Mouse (Mus musculus) midbrain, postnatal 0 days (tissue): Measurements from ENCODE around the gene Npas2. TPM values are rescaled to one million over a fixed set of nuclear protein-coding genes. Genes with fewer than 3 reads are reported as not detected.

Experiments used
- ATAC-seq: fragments of 200-750 bp; cut with Nextera tagmentation; 2 replicates; pipeline ENCODE4 v1.8.0; 2017; ENCODE audit warnings: moderate number of reproducible peaks, mild to moderate bottlenecking, moderate TSS enrichment, moderate library complexity; ENCODE audit not compliant: low FRiP score
- DNase-seq: peaks from one replicate; pipeline ENCODE4 v3.0.0-alpha.2; 2015; ENCODE audit warnings: low spot score
- H3K27ac ChIP-seq: fragments of 300-500 bp; sonication (generic); 2 replicates; pipeline ENCODE4 v1.5.1; 2014; ENCODE audit warnings: low read depth, mild to moderate bottlenecking, low read length, mixed read lengths
- H3K27me3 ChIP-seq: fragments of 300-500 bp; sonication (generic); 2 replicates; pipeline ENCODE4 v1.6.1; 2014; ENCODE audit warnings: low read length, control low read depth, mixed read lengths; ENCODE audit not compliant: insufficient read depth
- H3K36me3 ChIP-seq: fragments of 300-500 bp; sonication (generic); 2 replicates; pipeline ENCODE4 v1.6.1; 2014; ENCODE audit warnings: low read length, control low read depth, mixed read lengths; ENCODE audit not compliant: insufficient read depth
- H3K4me1 ChIP-seq: fragments of 300-500 bp; sonication (generic); 2 replicates; pipeline ENCODE4 v1.6.1; 2014; ENCODE audit warnings: mild to moderate bottlenecking, control low read depth, antibody characterized with exemption, low read length, mixed read lengths; ENCODE audit not compliant: insufficient read depth
- H3K4me2 ChIP-seq: fragments of 300-500 bp; sonication (generic); 2 replicates; pipeline ENCODE4 v1.6.1; 2014; ENCODE audit warnings: low read depth, mild to moderate bottlenecking, low read length, mixed read lengths; ENCODE audit not compliant: poor library complexity, severe bottlenecking
- H3K4me3 ChIP-seq: fragments of 300-500 bp; sonication (generic); 2 replicates; pipeline ENCODE4 v1.5.1; 2014; ENCODE audit warnings: low read depth, mild to moderate bottlenecking, low read length, moderate library complexity
- H3K9ac ChIP-seq: fragments of 300-500 bp; sonication (generic); replicated peaks from 2 replicates; pipeline ENCODE4 v1.6.1; 2014; ENCODE audit warnings: mild to moderate bottlenecking, low read length, moderate library complexity, mixed read lengths; ENCODE audit not compliant: poor library complexity, severe bottlenecking
- H3K9me3 ChIP-seq: fragments of 300-500 bp; sonication (generic); 2 replicates; pipeline ENCODE4 v1.6.1; 2016; ENCODE audit warnings: low read length, control low read depth
- CTCF ChIP-seq: IDR thresholded peaks from 2 replicates; pipeline ENCODE4 v1.5.1; 2016; ENCODE audit warnings: antibody characterized with exemption, mild to moderate bottlenecking
- WGBS: fragments of 180-500 bp; shearing (Covaris S2); extraction: QIAGEN DNeasy Blood & Tissue Kit; methylation state at CpG from one replicate; pipeline ENCODE4 v1.1.7; 2014; 5-methylcytosine and 5-hydroxymethylcytosine counted together
- polyA plus RNA-seq: library from polyadenylated mRNA; unstranded; fragments of >200 nt; fragmentation: Nextera tagmentation; extraction: Ambion mirVana; gene quantifications from 2 replicates; pipeline ENCODE4 v1.2.1, GENCODE M21; 2015
- total RNA-seq: library from RNA; depleted of rRNA; stranded (reverse); fragments of >200 nt; gene quantifications from 2 replicates; pipeline ENCODE4 v1.2.3, GENCODE M21; 2014

Npas2 gene
- total and polyA plus RNA-seq, 2 experiments from 2014 or later = 1.2 to 1.5 TPM

DNA sequence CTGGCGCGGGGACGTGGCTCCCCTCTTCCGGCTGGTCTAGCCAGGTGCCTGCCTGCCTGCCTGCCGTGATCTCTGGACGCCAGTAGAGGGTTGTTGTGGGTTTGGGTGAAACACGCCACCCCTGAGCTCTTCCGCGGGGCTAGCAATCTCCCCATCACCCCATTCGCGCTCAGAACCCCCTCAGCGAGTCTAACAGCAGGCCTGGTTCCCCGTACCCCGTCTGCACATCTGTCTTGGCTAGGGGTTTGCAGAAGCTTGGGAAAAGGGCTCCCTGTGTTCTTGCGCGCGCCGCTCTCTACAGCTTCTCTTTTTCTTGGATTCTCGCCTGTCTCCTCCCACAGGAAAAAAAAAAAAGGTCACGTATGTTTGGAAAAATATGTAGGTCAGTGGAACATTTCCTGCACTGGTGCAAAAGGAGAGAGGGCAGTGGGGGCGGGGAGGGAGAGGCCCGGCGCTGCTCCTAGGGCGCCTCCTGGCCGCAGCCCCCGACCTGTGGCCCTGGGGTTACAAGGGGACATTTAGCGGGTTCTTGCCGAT is 1.0 kb upstream of the Npas2 start:
- DNase-seq (peak; percentile 39), ATAC-seq (peak; percentile 28)
- Histone ChIP-seq H3K4me3 (peak overlapping the region; percentile 84), H3K4me2 (peak overlapping the region; percentile 100), H3K27me3 (peaks cover 5% of the 10 kb centered on the region), H3K9me3 (no peaks in the 10 kb centered on the region), H3K9ac (peak overlapping the region; percentile 77), H3K27ac (peak overlapping the region; percentile 62), H3K36me3 (no peaks in the 10 kb centered on the region), H3K4me1 (0 out of 2 replicates have a peak, but pooled peaks cover 2% of the 10 kb centered on the region)
- WGBS = 1% methylated on average over 27 of the region's 28 CpGs
- TF ChIP-seq CTCF = peak; percentile 41

DNA sequence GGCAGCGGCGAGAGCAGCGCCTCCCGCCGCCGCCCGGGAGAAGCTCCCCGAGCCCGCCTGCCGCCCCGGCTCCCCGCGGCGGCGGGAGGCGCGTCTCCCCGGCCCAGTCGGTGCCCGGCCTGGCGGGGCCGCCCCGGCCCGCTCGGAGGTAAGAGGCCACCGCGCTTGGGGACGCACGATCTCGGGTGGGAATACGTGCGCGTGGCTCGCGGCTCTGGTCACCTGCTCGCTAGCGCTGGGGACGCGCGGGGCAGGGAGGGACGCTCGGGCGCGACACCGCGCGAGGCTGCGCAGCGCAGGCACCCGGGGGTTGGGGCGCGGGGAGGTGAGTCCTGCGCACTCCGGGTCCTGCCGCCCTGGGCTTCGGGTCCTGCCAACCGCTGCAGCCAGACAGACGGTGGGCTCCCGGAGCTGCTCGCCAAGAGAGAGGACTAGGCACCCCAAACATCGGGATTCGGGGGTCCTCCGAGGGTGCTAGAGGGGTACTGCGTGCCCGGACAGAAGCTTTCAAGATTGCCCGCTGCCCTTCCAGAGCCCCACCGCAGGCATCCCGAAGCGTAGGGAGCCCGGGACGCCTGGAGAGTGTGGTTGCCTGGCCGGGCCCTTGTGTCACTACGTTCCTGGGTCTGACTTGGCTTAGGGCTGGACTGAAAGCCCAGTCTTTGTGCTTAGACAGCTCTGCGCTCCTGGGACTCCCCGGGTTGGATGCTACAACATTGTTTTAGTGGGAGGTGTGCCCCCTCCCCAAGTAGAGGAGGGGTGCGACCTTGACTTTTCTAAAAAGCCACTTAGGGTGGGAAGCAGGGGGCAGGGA is 538 bp downstream of the Npas2 start:
- Histone ChIP-seq H3K4me1 (0 out of 2 replicates have a peak, but pooled peaks cover 2% of the 10 kb centered on the region), H3K27me3 (peaks cover 9% of the 10 kb centered on the region), H3K36me3 (no peaks in the 10 kb centered on the region), H3K4me3 (peak overlapping the region; percentile 84), H3K4me2 (peak overlapping the region; percentile 100), H3K9me3 (no peaks in the 10 kb centered on the region), H3K9ac (peak overlapping the region; percentile 77), H3K27ac (no peak overlapping the region)
- under 1% methylated on average over 59 of the region's 76 CpGs for WGBS
- TF ChIP-seq CTCF = no peak
- DNase-seq (peak; percentile 49), ATAC-seq (peak; percentile 80)

DNA sequence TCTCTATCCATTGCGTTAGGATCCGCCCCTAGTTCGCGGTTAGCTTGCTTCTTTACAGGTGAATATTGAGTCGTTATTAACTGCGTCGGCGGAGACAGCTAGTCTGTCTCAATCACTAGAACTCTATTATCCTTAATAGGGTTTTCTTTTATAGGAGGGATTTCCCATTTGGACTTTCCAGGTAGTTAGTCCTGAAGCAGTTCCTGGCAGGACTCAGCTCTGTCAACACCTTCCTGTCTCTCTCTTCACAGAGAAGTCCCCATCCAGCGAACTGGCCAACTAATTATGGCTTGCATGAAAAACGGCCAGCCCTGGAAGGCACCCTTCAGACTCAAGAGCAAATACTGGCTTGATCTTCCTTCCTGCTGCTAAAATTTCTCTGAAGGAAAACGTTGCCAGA is 1.4 kb downstream of the Npas2 start:
- no peaks in the 10 kb centered on the region for H3K36me3 ChIP-seq
- H3K4me1 ChIP-seq = 0 out of 2 replicates have a peak, but pooled peaks cover 2% of the 10 kb centered on the region
- H3K27me3 ChIP-seq = peaks cover 9% of the 10 kb centered on the region
- DNase-seq = no peak
- 5% methylated on average over 11 of the region's 11 CpGs for WGBS
- H3K4me2 ChIP-seq = peak overlapping the region; percentile 100
- no peaks in the 10 kb centered on the region for H3K9me3 ChIP-seq
- no peak overlapping the region for H3K9ac ChIP-seq
- H3K4me3 ChIP-seq = peak overlapping the region; percentile 84; the same call in 1 of the 2 replicates
- no peak for TF ChIP-seq CTCF
- no peak overlapping the region for H3K27ac ChIP-seq
- no peak for ATAC-seq

DNA sequence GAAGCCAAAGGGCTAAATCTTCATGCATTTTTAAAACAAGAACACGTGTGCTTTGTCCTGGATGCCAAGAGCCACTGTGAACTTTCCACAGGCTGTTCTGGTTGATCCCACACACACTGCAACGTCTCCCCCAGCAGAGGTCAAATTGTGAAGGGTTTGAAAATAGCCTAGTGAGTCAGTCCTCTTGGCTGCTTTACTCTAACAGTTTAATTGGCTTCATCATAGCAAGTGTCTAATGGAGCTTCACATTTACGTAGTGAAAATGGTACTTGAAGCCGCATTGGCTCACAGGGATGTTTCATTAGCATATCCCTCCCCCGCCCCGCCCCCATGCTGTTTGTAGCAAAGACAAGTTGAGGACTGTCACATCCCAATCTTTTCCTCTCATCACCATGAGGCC is 2.6 kb downstream of the Npas2 start:
- Histone ChIP-seq H3K4me1 (0 out of 2 replicates have a peak, but pooled peaks cover 2% of the 10 kb centered on the region), H3K4me2 (no peak overlapping the region), H3K4me3 (no peak overlapping the region), H3K36me3 (no peaks in the 10 kb centered on the region), H3K27ac (no peak overlapping the region), H3K9me3 (no peaks in the 10 kb centered on the region), H3K9ac (no peak overlapping the region), H3K27me3 (peaks cover 9% of the 10 kb centered on the region)
- 37% methylated on average over 6 of the region's 6 CpGs for WGBS
- no peak for TF ChIP-seq CTCF
- ATAC-seq (no peak), DNase-seq (no peak)

DNA sequence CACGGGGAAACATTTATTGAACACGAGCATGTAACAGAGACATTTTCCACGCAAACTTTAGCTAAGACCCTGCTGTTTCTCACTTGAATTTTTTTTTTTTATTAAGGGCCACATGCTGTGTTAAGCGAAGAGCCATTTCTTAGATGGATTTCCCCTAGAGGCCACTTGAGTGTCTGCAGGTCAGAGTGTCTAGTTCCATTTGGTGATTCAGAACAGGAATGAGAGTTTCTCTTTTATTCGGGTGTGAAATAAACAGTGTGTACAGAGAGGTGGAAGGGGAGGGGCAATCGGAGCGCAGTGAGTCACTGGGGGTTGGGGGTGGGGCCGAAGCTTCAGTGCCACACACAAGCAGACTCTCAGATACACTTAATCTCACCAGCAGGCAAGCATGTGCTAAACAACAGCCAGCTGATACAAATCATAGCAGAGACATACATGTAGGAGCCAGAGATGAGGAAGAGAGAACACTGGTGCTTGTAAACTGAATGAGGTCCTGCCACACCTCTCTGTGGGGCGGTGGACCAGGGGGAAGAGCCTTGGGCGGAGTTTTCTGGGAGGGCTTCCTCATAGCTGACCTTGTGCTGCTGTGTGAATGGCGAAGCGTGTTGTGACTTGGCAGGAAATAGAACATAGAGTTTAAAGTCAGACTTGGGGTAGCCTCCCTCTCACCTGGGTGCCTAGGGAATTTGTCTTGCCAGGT is 3.3 kb downstream of the Npas2 start:
- 56% methylated on average over 12 of the region's 12 CpGs for WGBS
- ATAC-seq (no peak), DNase-seq (no peak)

More for the DNA sequence above, 3.3 kb downstream of the Npas2 start:
- peaks cover 9% of the 10 kb centered on the region for H3K27me3 ChIP-seq
- no peaks in the 10 kb centered on the region for H3K36me3 ChIP-seq
- H3K4me1 ChIP-seq = 0 out of 2 replicates have a peak, but pooled peaks cover 2% of the 10 kb centered on the region
- peak; percentile 60 for TF ChIP-seq CTCF
- H3K27ac ChIP-seq = no peak overlapping the region
- no peaks in the 10 kb centered on the region for H3K9me3 ChIP-seq
- H3K4me2 ChIP-seq = no peak overlapping the region
- no peak overlapping the region for H3K4me3 ChIP-seq
- no peak overlapping the region for H3K9ac ChIP-seq
